Mouse (Mus musculus) cerebellum, adult 2 months (tissue): ENCODE results near the gene Ap1ar.

Source experiments
- CTCF ChIP-seq: fragments of 200-500 bp; IDR thresholded peaks from 2 replicates; pipeline ENCODE4 v1.5.1; 2011; ENCODE audit warnings: low read depth, mild to moderate bottlenecking, control low read depth, low read length, moderate library complexity, borderline replicate concordance; ENCODE audit not compliant: insufficient read depth
- POLR2A ChIP-seq: fragments of 200-500 bp; IDR thresholded peaks from 2 replicates; pipeline ENCODE4 v1.6.1; 2011; ENCODE audit warnings: low read length, control low read depth, borderline replicate concordance; ENCODE audit not compliant: insufficient read depth

GRCm38 (mm10) chr3:127853431-127854206 lies 16.3 kb upstream of the Ap1ar start:
- TF ChIP-seq POLR2A (no peak), CTCF (peak; percentile 72)
